ENCODE assay signal across 8 mouse cellular contexts in genomic region chr1:180873861-180874484, GRCm38 (mm10). TPM values are rescaled to one million over a fixed set of nuclear protein-coding genes. Genes with fewer than 3 reads are reported as not detected.
A peak's percentile ranks its signal among the peaks of the same experiment; 100 is the strongest.
DNase-seq lines count a peak whose midpoint lies in the region; ATAC-seq and TF ChIP-seq lines count a peak whose summit lies in the region.

No protein-coding gene starts in this region.

- no peaks in the 10 kb centered on the region for H3K36me3 ChIP-seq in heart, embryonic 13.5 days
- H3K36me3 ChIP-seq in heart, embryonic 11.5 days (ENCODE audit: control insufficient read depth, insufficient read depth, low read length) = no peaks in the 10 kb centered on the region
- H3K36me3 ChIP-seq in liver, embryonic 13.5 days = no peaks in the 10 kb centered on the region

- intact Hi-C loops in gastrocnemius, postnatal 14 days (cut with DNase I; ENCODE audit: low total_unique reads) = no loop called here

- peak; percentile 64 to 66 for DNase-seq in CD8-positive naive resting alpha-beta T cell, adult 2 months (ENCODE audit: low read depth in 2 of 2, low spot score in 2 of 2)
- peak; percentile 61 to 70 for DNase-seq in adrenal gland, postnatal 36 days
- peak; percentile 45 for DNase-seq in gastrocnemius, postnatal 14 days
- DNase-seq in liver, embryonic 13.5 days = peak; percentile 61
- DNase-seq in ovary, adult 18-20 months (ENCODE audit: low spot score) = no peak

- H3K9ac ChIP-seq in heart, embryonic 13.5 days = no peak overlapping the region
- no peak overlapping the region for H3K9ac ChIP-seq in heart, embryonic 11.5 days (ENCODE audit: low read depth, low read length)
- H3K9ac ChIP-seq in liver, embryonic 13.5 days = 0 out of 2 replicates have a peak overlapping the region, but pooled peaks have one; percentile 19

- 22% methylated on average over 9 of the region's 9 CpGs for WGBS in heart, embryonic 13.5 days
- 19% methylated on average over 9 of the region's 9 CpGs for WGBS in heart, embryonic 11.5 days (ENCODE audit: insufficient replicate concordance)
- 16% methylated on average over 9 of the region's 9 CpGs for WGBS in liver, embryonic 13.5 days (ENCODE audit: insufficient replicate concordance)
- 20% methylated on average over 9 of the region's 9 CpGs for WGBS in olfactory bulb, adult 2 months

- no peak for TF ChIP-seq POLR2A in olfactory bulb, adult 2 months (IDR thresholded peaks at IDR 0.05; ENCODE audit: insufficient read depth, low read depth, low read length)

- peak; percentile 69; the same call in 1 of the 2 replicates for ATAC-seq in heart, embryonic 13.5 days (ENCODE audit: extremely low read depth, insufficient number of reproducible peaks, low FRiP score, low TSS enrichment)
- no peak for ATAC-seq in heart, embryonic 11.5 days (replicated peaks; ENCODE audit: insufficient number of reproducible peaks, low FRiP score, low TSS enrichment)
- peak; percentile 76 for ATAC-seq in liver, embryonic 13.5 days (ENCODE audit: low read depth)

- H3K4me2 ChIP-seq in heart, embryonic 13.5 days = no peak overlapping the region
- H3K4me2 ChIP-seq in heart, embryonic 11.5 days = no peak overlapping the region
- no peak overlapping the region for H3K4me2 ChIP-seq in liver, embryonic 13.5 days

- no peak overlapping the region for H3K27ac ChIP-seq in heart, embryonic 13.5 days (replicated peaks)
- no peak overlapping the region for H3K27ac ChIP-seq in heart, embryonic 11.5 days (ENCODE audit: low read depth, low read length)
- no peak overlapping the region for H3K27ac ChIP-seq in liver, embryonic 13.5 days
- no peak overlapping the region for H3K27ac ChIP-seq in olfactory bulb, adult 2 months (ENCODE audit: insufficient read depth, low read depth, low read length)

- no peaks in the 10 kb centered on the region for H3K9me3 ChIP-seq in heart, embryonic 13.5 days
- no peaks in the 10 kb centered on the region for H3K9me3 ChIP-seq in heart, embryonic 11.5 days (replicated peaks; ENCODE audit: control insufficient read depth, low read length)
- H3K9me3 ChIP-seq in liver, embryonic 13.5 days (replicated peaks) = no peaks in the 10 kb centered on the region

- no peak overlapping the region for H3K4me3 ChIP-seq in heart, embryonic 13.5 days
- no peak overlapping the region for H3K4me3 ChIP-seq in heart, embryonic 11.5 days (ENCODE audit: low read depth, low read length)
- H3K4me3 ChIP-seq in liver, embryonic 13.5 days (replicated peaks) = no peak overlapping the region
- no peak overlapping the region for H3K4me3 ChIP-seq in olfactory bulb, adult 2 months (ENCODE audit: insufficient read depth, low read depth, low read length)

- peaks cover 13% of the 10 kb centered on the region for H3K4me1 ChIP-seq in heart, embryonic 13.5 days
- H3K4me1 ChIP-seq in heart, embryonic 11.5 days (ENCODE audit: control insufficient read depth, insufficient read depth, low read length) = 0 out of 2 replicates have a peak, but pooled peaks cover 2% of the 10 kb centered on the region
- H3K4me1 ChIP-seq in liver, embryonic 13.5 days (replicated peaks) = peaks cover 8% of the 10 kb centered on the region
- H3K4me1 ChIP-seq in olfactory bulb, adult 2 months (ENCODE audit: control insufficient read depth, insufficient read depth, low read length) = no peaks in the 10 kb centered on the region

- TF ChIP-seq CTCF in olfactory bulb, adult 2 months (IDR thresholded peaks at IDR 0.05; ENCODE audit: insufficient read depth, low read depth, low read length) = peak; percentile 43; the same call in 1 of the 2 replicates

- H3K27me3 ChIP-seq in heart, embryonic 13.5 days (replicated peaks) = no peaks in the 10 kb centered on the region; the same call in 1 of the 2 replicates
- no peaks in the 10 kb centered on the region for H3K27me3 ChIP-seq in heart, embryonic 11.5 days (ENCODE audit: control insufficient read depth, insufficient read depth, low read length)
- peaks cover 17% of the 10 kb centered on the region for H3K27me3 ChIP-seq in liver, embryonic 13.5 days

RNA-seq across cellular contexts. Expression of gene Lefty2, which starts 18.9 kb away (rescaled TPM):
- 0.08 and 0.28 TPM in 2 replicates for polyA plus RNA-seq in heart, embryonic 13.5 days (2015; fragmentation: Nextera tagmentation; extraction: Ambion mirVana)
- not detected in 2 replicates for polyA plus RNA-seq in heart, embryonic 11.5 days (2014; fragmentation: Nextera tagmentation; extraction: Ambion mirVana)
- total RNA-seq in adrenal gland, postnatal 36 days (2021) = 1 to 10 TPM in 1 of 2 experiments, under 1 TPM in 1; 0.43 to 1.2 TPM
- total RNA-seq in gastrocnemius, postnatal 14 days (2021) = not detected
- not detected in 2 replicates for polyA plus RNA-seq in liver, embryonic 13.5 days (2015; fragmentation: Nextera tagmentation; extraction: Ambion mirVana)
- not detected in 2 replicates for polyA plus RNA-seq in olfactory bulb, adult 2 months (2012; ENCODE audit: insufficient read depth, insufficient read length, low replicate concordance, missing spikeins)

RNA-seq across cellular contexts. Expression of gene Sde2, which starts 23.0 kb away (rescaled TPM):
- 22.0 and 23.9 TPM in 2 replicates for polyA plus RNA-seq in heart, embryonic 13.5 days (2015; fragmentation: Nextera tagmentation; extraction: Ambion mirVana)
- 24.1 and 32.7 TPM in 2 replicates for polyA plus RNA-seq in heart, embryonic 11.5 days (2014; fragmentation: Nextera tagmentation; extraction: Ambion mirVana)
- 10 to 100 TPM; 24.6 to 30.5 TPM for total RNA-seq in adrenal gland, postnatal 36 days (2021)
- 1 to 10 TPM; 8.4 to 8.5 TPM for total RNA-seq in gastrocnemius, postnatal 14 days (2021)
- polyA plus RNA-seq in liver, embryonic 13.5 days (2015; fragmentation: Nextera tagmentation; extraction: Ambion mirVana) = 25.1 and 29.7 TPM in 2 replicates
- not detected in 2 replicates for polyA plus RNA-seq in olfactory bulb, adult 2 months (2012; ENCODE audit: insufficient read depth, insufficient read length, low replicate concordance, missing spikeins)

RNA-seq across cellular contexts. Expression of gene Pycr2, which starts 30.1 kb away (rescaled TPM):
- 56.2 and 56.5 TPM in 2 replicates for polyA plus RNA-seq in heart, embryonic 13.5 days (2015; fragmentation: Nextera tagmentation; extraction: Ambion mirVana)
- 64.3 and 72.5 TPM in 2 replicates for polyA plus RNA-seq in heart, embryonic 11.5 days (2014; fragmentation: Nextera tagmentation; extraction: Ambion mirVana)
- 10 to 100 TPM; 42.9 to 45.6 TPM for total RNA-seq in adrenal gland, postnatal 36 days (2021)
- total RNA-seq in gastrocnemius, postnatal 14 days (2021) = 10 to 100 TPM; 18.3 to 18.4 TPM
- polyA plus RNA-seq in liver, embryonic 13.5 days (2015; fragmentation: Nextera tagmentation; extraction: Ambion mirVana) = 122 and 128 TPM in 2 replicates
- not detected in 2 replicates for polyA plus RNA-seq in olfactory bulb, adult 2 months (2012; ENCODE audit: insufficient read depth, insufficient read length, low replicate concordance, missing spikeins)
